Comparison of ENCODE assay signal across 21 mouse cellular contexts in genomic region chr11:106930366-106930765, GRCm38 (mm10). TPM values are rescaled to one million over a fixed set of nuclear protein-coding genes. Genes with fewer than 3 reads are reported as not detected.
DNase-seq lines count a peak whose midpoint lies in the region; TF ChIP-seq lines count a peak whose summit lies in the region.
"Had no signal": no experiment of that assay in that cellular context is flagged by ENCODE, and none has a peak within 500 bp of the region (broad histone marks: within the 10 kb centered on the region; RNA-seq: fewer than 3 reads in every experiment).

No protein-coding gene starts in this region.

- intact Hi-C loops in heart, postnatal 36 days (cut with DNase I), result no loop called here

- no peaks in the 10 kb centered on the region for H3K27me3 ChIP-seq in C2C12 (ENCODE audit: control insufficient read depth, insufficient read depth, insufficient read length)
- H3K27me3 ChIP-seq: limb, embryonic 12.5 days; liver, embryonic 15.5 days had no signal

- no peaks in the 10 kb centered on the region for H3K36me3 ChIP-seq in C2C12 (ENCODE audit: control insufficient read depth, insufficient read depth)
- H3K36me3 ChIP-seq: hindbrain, embryonic 10.5 days; limb, embryonic 12.5 days; liver, embryonic 15.5 days; midbrain, embryonic 10.5 days had no signal

- no peak overlapping the region for H3K4me3 ChIP-seq in C2C12 (ENCODE audit: insufficient read depth, poor library complexity, severe bottlenecking)
- H3K4me3 ChIP-seq: erythroblast, embryonic 14.5 days; hindbrain, embryonic 10.5 days; layer of hippocampus, adult 2 months; left cerebral cortex, adult 2 months; limb, embryonic 12.5 days; liver, embryonic 15.5 days; midbrain, embryonic 10.5 days had no signal

- no peaks in the 10 kb centered on the region for H3K79me2 ChIP-seq in C2C12 (ENCODE audit: control insufficient read depth, insufficient read depth)

- H3ac ChIP-seq in C2C12 (ENCODE audit: control insufficient read depth, insufficient read length, low read depth), result no peak overlapping the region

- DNase-seq in heart, adult 11 months, result peak; percentile 95
- DNase-seq in heart, adult 8-10 months (ENCODE audit: low spot score), result no peak
- DNase-seq in fibroblast of lung, adult 2 months (ENCODE audit: low read depth), result peak; percentile 74
- DNase-seq in heart, postnatal 36 days, result peak; percentile 24 to 25
- DNase-seq in ovary, postnatal 10 days (ENCODE audit: low spot score), result no peak
- DNase-seq in right cerebral cortex, adult 2 months (ENCODE audit: low spot score in 2 of 2), result no peak
- DNase-seq in T-cell, adult 2 months (ENCODE audit: low spot score), result no peak
- DNase-seq: adrenal gland, adult 8-10 months; cerebellum, adult 9-10 months; forebrain, postnatal 0 days; lung, postnatal 36 days; right cerebral cortex, postnatal 14 days; thymus, adult 2 months had no signal

- TF ChIP-seq CTCF in C2C12 (IDR thresholded peaks at IDR 0.05; ENCODE audit: control insufficient read depth, insufficient read depth, insufficient read length), result no peak

- no peaks in the 10 kb centered on the region for H3K79me3 ChIP-seq in C2C12 (ENCODE audit: low read depth)

TF ChIP-seq in C2C12, 6 proteins besides CTCF, POLR2A, EP300 and RAD21:
- TF ChIP-seq CEBPB (IDR thresholded peaks at IDR 0.05; ENCODE audit: low read depth) (peak; percentile 38), USF1 (IDR thresholded peaks at IDR 0.05; ENCODE audit: low read depth) (no peak)

RNA-seq across cellular contexts. Expression of gene Smurf2, which starts 9.9 kb away (rescaled TPM):
- 10 to 100 TPM; 34.0 to 40.3 (median 37.2) TPM for total RNA-seq in heart, adult 8-10 months (2022)
- 13.0 TPM for polyA plus RNA-seq in C2C12 (2012; fragmentation: generic; extraction: Trizol)
- total RNA-seq in heart, postnatal 36 days (2021), result 10 to 100 TPM; 35.9 to 38.9 TPM

Comparison
In these comparisons a context has a peak if more than half of its experiments do, and no peak if none do; other contexts are left out.
1. DNase-seq: peak in heart, adult 11 months (single experiment), fibroblast of lung, adult 2 months (single experiment) and heart, postnatal 36 days (2 of 2); none in heart, adult 8-10 months (single experiment), ovary, postnatal 10 days (single experiment), right cerebral cortex, adult 2 months (0 of 2) and T-cell, adult 2 months (single experiment).